ENCODE assay signal across 21 mouse cellular contexts in genomic region chr1:144256556-144257331, GRCm38 (mm10). TPM values are rescaled to one million over a fixed set of nuclear protein-coding genes. Genes with fewer than 3 reads are reported as not detected.
"Had no signal": no experiment of that assay in that cellular context is flagged by ENCODE, and none has a peak within 500 bp of the region (broad histone marks: within the 10 kb centered on the region; RNA-seq: fewer than 3 reads in every experiment).

No protein-coding gene starts in this region.

- H3K27ac ChIP-seq: kidney, postnatal 0 days; limb, embryonic 12.5 days; liver, embryonic 14.5 days; midbrain, embryonic 10.5 days; neural tube, embryonic 12.5 days had no signal

- H3K9me3 ChIP-seq: limb, embryonic 12.5 days; midbrain, embryonic 10.5 days; neural tube, embryonic 12.5 days had no signal

- H3K4me3 ChIP-seq: limb, embryonic 12.5 days; midbrain, embryonic 10.5 days; myocyte; neural tube, embryonic 12.5 days had no signal

- H3K27me3 ChIP-seq: limb, embryonic 12.5 days; neural tube, embryonic 12.5 days had no signal

- H3K4me2 ChIP-seq: limb, embryonic 12.5 days; neural tube, embryonic 12.5 days had no signal

- H3K36me3 ChIP-seq: limb, embryonic 12.5 days; midbrain, embryonic 10.5 days; neural tube, embryonic 12.5 days had no signal

- H3K9ac ChIP-seq: limb, embryonic 12.5 days; liver, embryonic 14.5 days; neural tube, embryonic 12.5 days had no signal

- H3K4me1 ChIP-seq: limb, embryonic 12.5 days; midbrain, embryonic 10.5 days; neural tube, embryonic 12.5 days had no signal

- DNase-seq: kidney, adult 8-10 months; kidney, postnatal 36 days; layer of hippocampus, adult 9-11 months; layer of hippocampus, postnatal 36 days; liver; lung, adult 18-20 months; midbrain, embryonic 14.5 days; retina, postnatal 1 day; right cerebral cortex, postnatal 4 days; spleen, adult 18-20 months; thymus, adult 2 months; thymus, postnatal 25 days had no signal

RNA-seq across cellular contexts. Expression of gene Rgs1, which starts 7.7 kb away (rescaled TPM):
- total RNA-seq: layer of hippocampus, adult 18-20 months had no signal
- polyA plus RNA-seq: limb, embryonic 12.5 days; midbrain, embryonic 10.5 days; myocyte; neural tube, embryonic 12.5 days; stomach, embryonic 14.5 days; testis, adult 2 months had no signal
